Mouse (Mus musculus): ENCODE results near the gene Ppp4r1.

GRCm38 (mm10) chr17:65884691-65885397 lies 102.5 kb downstream of the Ppp4r1 start:
- TF ChIP-seq POLR2A (IDR thresholded peaks at IDR 0.05; ENCODE audit: borderline replicate concordance, control insufficient read depth, low read depth, low read length), result peak; percentile 89; the same call in 1 of the 2 replicates
- TF ChIP-seq CTCF (IDR thresholded peaks at IDR 0.05; ENCODE audit: control insufficient read depth, insufficient read depth, low read length), result no peak

Measured in bone marrow, adult 2 months (tissue).